Mouse (Mus musculus) cerebellum, postnatal 10 days (tissue): ENCODE measurements around the gene Mlana.
A peak's percentile ranks its signal among the peaks of the same experiment; 100 is the strongest.

Source experiments
- DNase-seq, 2 experiments: peaks; one replicate each; pipeline ENCODE4 v3.0.0; 2021; ENCODE audit warnings: mixed read lengths in 2 of 2

Gene Mlana

GRCm38 (mm10) chr19:29676479-29677193 is 21.0 kb upstream of the Mlana start:
- no peak for DNase-seq

- no peak for DNase-seq
These were observed 19.3 kb upstream of the Mlana start for GRCm38 (mm10) chr19:29678181-29678778.

- DNase-seq = no peak
These were observed 17.2 kb upstream of the Mlana start for GRCm38 (mm10) chr19:29680182-29681152.

GRCm38 (mm10) chr19:29683844-29684540 is 13.6 kb upstream of the Mlana start:
- peak; percentile 89 to 91 for DNase-seq

- no peak for DNase-seq
These were observed 2.6 kb upstream of the Mlana start for GRCm38 (mm10) chr19:29695071-29695470.

- DNase-seq = no peak
These were observed 1.3 kb upstream of the Mlana start for GRCm38 (mm10) chr19:29696309-29696708.

GRCm38 (mm10) chr19:29696840-29697239 is 784 bp upstream of the Mlana start:
- no peak for DNase-seq

- DNase-seq = no peak
These were observed 4.1 kb downstream of the Mlana start for GRCm38 (mm10) chr19:29701707-29702106.

GRCm38 (mm10) chr19:29704436-29704835 is 6.8 kb downstream of the Mlana start:
- no peak for DNase-seq

GRCm38 (mm10) chr19:29707314-29707898 is 9.8 kb downstream of the Mlana start:
- no peak for DNase-seq

GRCm38 (mm10) chr19:29708003-29708402 is 10.4 kb downstream of the Mlana start:
- no peak for DNase-seq

- no peak for DNase-seq
These were observed 10.8 kb downstream of the Mlana start for GRCm38 (mm10) chr19:29708461-29708860.

GRCm38 (mm10) chr19:29709461-29709860 is 11.8 kb downstream of the Mlana start:
- no peak for DNase-seq

GRCm38 (mm10) chr19:29713451-29713850 is 15.8 kb downstream of the Mlana start:
- no peak for DNase-seq

GRCm38 (mm10) chr19:29717854-29718253 is 20.2 kb downstream of the Mlana start:
- no peak for DNase-seq

- no peak for DNase-seq
These were observed 20.9 kb downstream of the Mlana start for GRCm38 (mm10) chr19:29718476-29718875.

- no peak for DNase-seq
These were observed 37.8 kb downstream of the Mlana start for GRCm38 (mm10) chr19:29735421-29735820.

- DNase-seq = peak; percentile 3 to 5
These were observed 42.0 kb downstream of the Mlana start for GRCm38 (mm10) chr19:29739608-29740007.

- DNase-seq = no peak
These were observed 43.0 kb downstream of the Mlana start for GRCm38 (mm10) chr19:29740661-29741060.

GRCm38 (mm10) chr19:29743531-29743930 is 45.9 kb downstream of the Mlana start:
- no peak for DNase-seq

- DNase-seq = no peak
These were observed 53.4 kb downstream of the Mlana start for GRCm38 (mm10) chr19:29750994-29751393.

- no peak for DNase-seq
These were observed 56.3 kb downstream of the Mlana start for GRCm38 (mm10) chr19:29753939-29754338.
